Mouse (Mus musculus) heart, postnatal 0 days (tissue): ENCODE measurements at regions not wholly inside any gene's neighbourhood (a gene's known extent, or its start where the extent isn't known, plus 50 kb on each side); places are given as distances from the start of the nearest gene placed in this dataset.

ENCODE experiments used
- CTCF ChIP-seq: IDR thresholded peaks from 2 replicates; pipeline ENCODE4 v1.5.1; 2016; ENCODE audit warnings: antibody characterized with exemption, control low read depth, low read depth
- EP300 ChIP-seq: IDR thresholded peaks from 2 replicates; pipeline ENCODE4 v1.6.1; 2016; ENCODE audit warnings: antibody characterized with exemption, low read depth

DNA sequence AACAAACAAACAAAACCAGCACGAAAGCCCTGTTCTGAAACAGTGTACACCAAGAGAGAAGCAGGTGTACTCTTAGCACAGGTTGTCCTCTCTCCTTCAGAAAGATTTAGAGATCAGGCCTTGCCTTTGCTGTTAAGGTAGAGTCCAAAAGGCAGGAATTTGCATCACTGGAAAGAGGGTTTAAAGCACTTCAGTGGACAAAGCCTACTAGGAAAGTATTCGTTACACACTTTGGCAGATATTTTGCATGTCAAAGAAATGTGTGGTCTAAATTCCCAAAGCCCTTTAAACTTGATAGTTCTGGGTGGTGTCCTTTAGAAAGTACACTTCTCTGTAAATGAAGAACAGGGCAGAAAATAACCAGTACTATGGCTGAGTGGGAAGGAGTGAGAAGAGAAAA, 54.2 kb upstream of the Gabre start:
- TF ChIP-seq EP300 (no peak), CTCF (no peak)
